Mouse (Mus musculus) neutrophil, adult 59 days (primary cell): ENCODE measurements around the gene Hist1h4b. TPM values are rescaled to one million over a fixed set of nuclear protein-coding genes. Genes with fewer than 3 reads are reported as not detected.

Experiments used
- total RNA-seq, 2 experiments: library from RNA; stranded (reverse); gene quantifications; 1 replicate in 1 of 2; 2 replicates in 1 of 2; pipeline ENCODE4 v1.2.4; 2023

Hist1h4b gene
- total RNA-seq = 100 to 1,000 TPM; 569 to 600 TPM

GRCm38 (mm10) chr13:23756790-23757189 is at the start of gene Hist1h4b:
Gene Hist1h4b (plus strand): TSS chr13:23757013.

DNA sequence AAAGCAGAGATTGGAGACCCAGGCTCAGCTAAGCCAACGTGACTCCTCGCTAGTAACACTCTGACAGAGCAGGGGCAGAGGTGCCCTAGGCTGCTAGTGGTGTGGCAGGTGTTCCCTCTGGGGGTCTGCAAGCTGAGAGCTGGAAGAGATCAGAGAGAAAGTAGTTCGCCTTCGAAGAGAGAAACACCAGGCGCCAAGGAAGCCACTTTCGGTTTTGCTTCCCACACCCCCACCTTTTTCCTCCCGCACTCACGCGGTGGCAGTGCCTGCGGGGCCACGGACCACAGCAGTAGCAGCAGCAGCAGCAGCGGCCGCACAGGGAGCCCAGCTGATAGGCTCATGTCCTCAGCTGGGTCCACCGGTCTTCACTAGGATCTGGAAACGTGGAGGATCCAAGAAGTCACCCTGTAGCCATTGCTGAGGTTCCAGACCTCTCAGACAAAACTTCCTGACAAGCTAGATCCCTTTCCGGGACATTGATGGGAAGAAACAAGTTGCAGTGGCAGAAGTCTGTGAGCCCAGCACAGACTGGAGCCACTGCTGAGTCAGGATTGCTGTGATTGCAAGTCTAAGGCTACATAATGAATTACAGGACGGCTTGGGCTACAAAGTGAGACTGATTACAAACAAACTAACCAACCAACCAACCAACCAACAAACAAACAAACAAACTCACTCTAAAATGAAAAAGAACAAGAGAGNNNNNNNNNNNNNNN is 46.3 kb upstream of the Hist1h4b start, which contains the start of gene Hfe:
Gene Hfe, minus strand, starts transcription at position 481 of the 716 bp plus-strand sequence.

DNA sequence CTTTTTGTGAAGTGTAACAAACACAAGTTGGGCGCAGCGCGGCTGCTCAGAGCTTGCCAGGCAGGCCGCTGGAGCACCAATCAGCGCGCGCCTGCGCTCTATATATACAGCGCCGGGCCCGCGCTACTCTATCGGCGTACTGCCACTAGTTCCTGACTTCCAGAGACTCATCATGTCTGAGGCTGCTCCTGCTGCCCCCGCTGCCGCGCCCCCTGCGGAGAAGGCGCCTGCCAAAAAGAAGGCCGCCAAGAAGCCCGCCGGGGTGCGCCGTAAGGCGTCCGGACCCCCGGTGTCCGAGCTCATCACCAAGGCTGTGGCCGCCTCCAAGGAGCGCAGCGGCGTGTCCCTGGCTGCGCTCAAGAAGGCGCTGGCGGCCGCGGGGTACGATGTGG is 18.1 kb upstream of the Hist1h4b start, which contains the start of gene Hist1h1c:
Gene Hist1h1c, plus strand, starts transcription at position 132 of the 392 bp plus-strand sequence.

DNA sequence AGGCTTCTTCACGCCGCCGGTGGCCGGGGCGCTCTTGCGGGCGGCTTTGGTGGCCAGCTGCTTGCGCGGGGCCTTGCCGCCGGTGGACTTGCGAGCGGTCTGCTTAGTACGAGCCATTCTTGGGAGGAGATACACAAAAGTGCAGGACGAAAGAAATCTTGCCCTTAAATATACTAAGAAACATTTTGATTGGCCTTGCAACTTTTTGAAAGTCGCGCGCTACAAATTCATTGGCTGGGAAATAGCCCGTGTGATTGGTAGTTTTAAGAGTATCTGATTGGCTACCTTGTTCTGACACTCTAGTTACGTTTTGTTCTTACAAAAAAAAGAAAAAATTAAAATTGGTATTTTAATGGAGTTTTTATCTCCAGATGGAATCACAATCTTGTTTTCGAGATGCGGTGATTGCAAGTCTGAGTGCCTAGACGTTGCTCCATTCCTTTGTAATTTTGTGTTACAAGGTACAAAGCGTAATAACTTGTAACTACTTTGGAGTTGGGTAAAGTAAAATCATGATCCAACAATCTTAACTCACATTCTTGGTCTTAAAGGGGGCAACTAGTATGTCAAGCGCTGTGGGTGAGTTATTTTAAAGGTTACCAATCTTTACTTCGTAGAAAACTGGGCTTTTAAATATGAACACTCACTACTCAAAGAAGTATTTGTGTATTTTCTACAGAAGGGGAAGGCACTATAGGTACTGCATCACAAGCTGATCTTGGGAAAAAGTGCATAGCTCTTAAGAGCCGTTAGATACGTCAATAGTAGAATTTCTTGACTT is 11.2 kb upstream of the Hist1h4b start, which contains the start of gene Hist1h3c:
Gene Hist1h3c, minus strand, starts transcription at position 222 of the 781 bp plus-strand sequence.

GRCm38 (mm10) chr13:23746201-23747080 is 10.4 kb upstream of the Hist1h4b start, which contains the start of gene Hist1h2bb:
Gene Hist1h2bb (plus strand): TSS chr13:23746734.

DNA sequence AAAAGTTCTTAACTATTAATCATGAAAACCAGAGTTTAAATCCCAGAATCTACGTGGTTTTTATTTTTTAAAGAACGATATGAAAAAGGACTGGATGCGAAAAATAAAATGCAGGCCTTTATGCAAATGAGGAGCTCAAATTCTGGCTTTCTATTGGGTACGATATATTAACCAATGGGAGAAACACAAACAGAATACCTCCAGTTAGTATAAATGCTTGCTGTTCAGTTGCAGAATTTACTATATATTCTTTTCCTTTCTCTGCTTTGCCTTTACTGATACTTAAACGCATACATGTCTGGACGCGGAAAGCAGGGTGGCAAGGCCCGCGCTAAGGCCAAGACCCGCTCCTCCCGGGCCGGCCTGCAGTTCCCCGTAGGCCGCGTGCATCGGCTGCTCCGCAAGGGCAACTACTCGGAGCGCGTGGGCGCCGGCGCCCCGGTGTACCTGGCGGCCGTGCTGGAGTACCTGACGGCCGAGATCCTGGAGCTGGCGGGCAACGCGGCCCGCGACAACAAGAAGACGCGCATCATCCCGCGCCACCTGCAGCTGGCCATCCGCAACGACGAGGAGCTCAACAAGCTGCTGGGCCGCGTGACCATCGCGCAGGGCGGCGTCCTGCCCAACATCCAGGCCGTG is 5.9 kb upstream of the Hist1h4b start, which contains the start of gene Hist1h2ab:
Gene Hist1h2ab, plus strand, starts transcription at position 288 of the 639 bp plus-strand sequence.

GRCm38 (mm10) chr13:23752067-23752741 is 4.6 kb upstream of the Hist1h4b start, which contains the start of gene Hist1h3b:
Gene Hist1h3b (plus strand): TSS chr13:23752267.

GRCm38 (mm10) chr13:23760972-23761864 is 4.4 kb downstream of the Hist1h4b start, which contains the start of gene Hist1h4a:
Gene Hist1h4a (minus strand): TSS chr13:23761230.

DNA sequence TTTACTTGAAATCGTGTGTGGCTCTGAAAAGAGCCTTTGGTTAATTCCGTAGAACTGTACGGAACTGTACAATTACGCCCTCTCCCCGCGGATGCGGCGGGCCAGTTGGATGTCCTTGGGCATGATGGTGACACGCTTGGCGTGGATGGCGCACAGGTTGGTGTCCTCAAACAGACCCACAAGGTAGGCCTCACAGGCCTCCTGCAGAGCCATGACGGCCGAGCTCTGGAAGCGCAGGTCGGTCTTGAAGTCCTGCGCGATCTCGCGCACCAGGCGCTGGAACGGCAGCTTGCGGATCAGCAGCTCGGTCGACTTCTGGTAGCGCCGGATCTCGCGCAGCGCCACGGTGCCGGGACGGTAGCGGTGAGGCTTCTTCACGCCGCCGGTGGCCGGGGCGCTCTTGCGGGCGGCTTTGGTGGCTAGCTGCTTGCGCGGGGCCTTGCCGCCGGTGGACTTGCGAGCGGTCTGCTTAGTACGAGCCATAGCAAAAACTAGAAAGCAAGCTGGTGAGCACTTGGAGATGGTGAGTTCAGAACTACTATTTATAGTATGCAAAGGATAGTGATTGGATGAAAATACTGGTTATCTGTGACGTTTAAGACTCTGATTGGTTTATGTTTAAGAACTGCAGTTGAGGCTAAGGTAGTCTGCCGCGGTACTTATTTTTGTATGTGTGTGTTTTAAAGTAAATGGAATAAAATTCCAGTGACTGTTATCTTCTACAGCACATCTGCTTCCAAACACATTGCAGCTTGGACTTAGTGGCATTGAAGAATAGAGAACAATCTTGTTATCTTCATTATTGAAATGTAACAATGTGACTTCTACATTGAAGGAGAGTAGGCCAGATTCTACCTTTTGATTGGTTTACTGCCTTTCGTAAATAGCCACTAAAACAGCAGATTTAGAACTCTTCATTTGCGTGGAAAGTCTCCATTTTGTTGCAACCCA is 5.3 kb downstream of the Hist1h4b start, which contains the start of gene Hist1h3a:
Gene Hist1h3a, minus strand, starts transcription at position 516 of the 951 bp plus-strand sequence.

DNA sequence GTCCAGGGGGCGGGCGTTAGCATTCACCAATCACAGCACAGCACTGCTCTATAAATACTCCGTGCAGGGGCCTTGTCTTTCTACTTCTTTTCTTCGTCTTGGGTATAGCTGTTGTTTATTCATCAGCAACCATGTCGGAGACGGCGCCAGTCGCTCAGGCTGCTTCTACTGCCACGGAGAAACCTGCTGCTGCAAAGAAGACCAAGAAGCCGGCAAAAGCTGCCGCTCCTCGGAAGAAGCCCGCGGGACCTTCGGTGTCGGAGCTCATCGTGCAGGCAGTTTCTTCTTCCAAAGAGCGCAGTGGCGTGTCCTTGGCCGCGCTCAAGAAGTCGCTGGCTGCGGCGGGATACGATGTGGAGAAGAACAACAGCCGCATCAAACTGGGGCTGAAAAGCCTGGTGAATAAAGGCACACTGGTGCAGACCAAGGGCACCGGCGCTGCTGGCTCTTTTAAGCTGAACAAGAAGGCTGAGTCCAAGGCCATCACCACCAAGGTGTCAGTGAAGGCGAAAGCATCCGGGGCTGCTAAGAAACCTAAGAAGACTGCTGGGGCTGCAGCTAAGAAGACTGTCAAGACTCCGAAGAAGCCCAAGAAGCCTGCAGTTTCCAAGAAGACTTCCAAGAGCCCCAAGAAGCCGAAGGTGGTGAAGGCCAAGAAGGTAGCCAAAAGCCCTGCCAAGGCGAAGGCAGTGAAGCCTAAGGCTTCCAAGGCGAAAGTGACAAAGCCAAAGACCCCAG is 6.9 kb downstream of the Hist1h4b start, which contains the start of gene Hist1h1a:
Gene Hist1h1a, plus strand, starts transcription at position 81 of the 738 bp plus-strand sequence.

GRCm38 (mm10) chr13:23769613-23770012 is 12.8 kb downstream of the Hist1h4b start, which contains the start of gene Trim38:
Gene Trim38 (plus strand): TSS chr13:23769913.

GRCm38 (mm10) chr13:23806422-23807052 is 49.7 kb downstream of the Hist1h4b start, which contains the start of gene Slc17a2:
Gene Slc17a2 (plus strand): TSS chr13:23806993.

Other genes with a start within 250 kb of the Hist1h4b start
- 1,000 to 10,000 TPM; 1,672 to 1,684 TPM for gene Hist1h4h, start 226.0 kb upstream of the Hist1h4b start, total RNA-seq
- 1,000 to 10,000 TPM; 1,080 to 1,089 TPM for gene Hist1h2af, start 223.1 kb upstream of the Hist1h4b start, total RNA-seq
- gene Hist1h3g, start 221.6 kb upstream of the Hist1h4b start, total RNA-seq = 100 to 1,000 TPM; 354 to 358 TPM
- gene Hist1h2bh, start 213.6 kb upstream of the Hist1h4b start, total RNA-seq = 100 to 1,000 TPM; 133 to 136 TPM
- gene Hist1h3f, start 213.0 kb upstream of the Hist1h4b start, total RNA-seq = 100 to 1,000 TPM; 457 to 468 TPM
- 1,000 to 10,000 TPM; 2,366 to 2,514 TPM for gene Hist1h4f, start 205.4 kb upstream of the Hist1h4b start, total RNA-seq
- gene Hist1h1d, start 203.8 kb upstream of the Hist1h4b start, total RNA-seq = 100 to 1,000 TPM; 108 to 121 TPM
- 100 to 1,000 TPM; 839 to 947 TPM for gene Hist1h3e, start 194.6 kb upstream of the Hist1h4b start, total RNA-seq
- gene Hist1h2ae, start 185.8 kb upstream of the Hist1h4b start, total RNA-seq = 100 to 1,000 TPM; 191 to 199 TPM
- 1,000 to 10,000 TPM; 1,545 to 1,845 TPM for gene Hist1h2bg, start 185.6 kb upstream of the Hist1h4b start, total RNA-seq
- 1,000 to 10,000 TPM; 1,042 to 1,254 TPM for gene Hist1h2bf, start 182.8 kb upstream of the Hist1h4b start, total RNA-seq
- 100 to 1,000 TPM; 115 to 121 TPM for gene Hist1h2ad, start 182.6 kb upstream of the Hist1h4b start, total RNA-seq
- gene Hist1h3d, start 181.2 kb upstream of the Hist1h4b start, total RNA-seq = 100 to 1,000 TPM; 147 to 159 TPM
- gene Hist1h4d, start 175.4 kb upstream of the Hist1h4b start, total RNA-seq = 100 to 1,000 TPM; 726 to 742 TPM
- gene Hist1h2be, start 135.9 kb upstream of the Hist1h4b start, total RNA-seq = 100 to 1,000 TPM; 103 to 111 TPM
- 100 to 1,000 TPM; 779 TPM for gene Hist1h1e, start 134.5 kb upstream of the Hist1h4b start, total RNA-seq
- gene Hist1h2ac, start 73.1 kb upstream of the Hist1h4b start, total RNA-seq = 10 to 100 TPM; 48.0 to 51.5 TPM
- gene Hist1h2bc, start 72.8 kb upstream of the Hist1h4b start, total RNA-seq = 100 to 1,000 TPM in 1 of 2 experiments, 10 to 100 TPM in 1; 97.4 to 109 TPM
- gene Hist1h1t, start 61.2 kb upstream of the Hist1h4b start, total RNA-seq = 1 to 10 TPM in 1 of 2 experiments, under 1 TPM in 1; 0.86 to 1.1 TPM
- gene Hist1h4c, start 58.6 kb upstream of the Hist1h4b start, total RNA-seq = 100 to 1,000 TPM; 391 to 419 TPM
- 1 to 10 TPM; 4.2 to 6.6 TPM for gene Hfe, start 46.2 kb upstream of the Hist1h4b start, total RNA-seq
- 1,000 to 10,000 TPM; 1,619 to 1,663 TPM for gene Hist1h1c, start 18.2 kb upstream of the Hist1h4b start, total RNA-seq
- 100 to 1,000 TPM; 617 to 658 TPM for gene Hist1h3c, start 11.4 kb upstream of the Hist1h4b start, total RNA-seq
- 100 to 1,000 TPM; 868 to 875 TPM for gene Hist1h2bb, start 10.3 kb upstream of the Hist1h4b start, total RNA-seq
- gene Hist1h2ab, start 5.9 kb upstream of the Hist1h4b start, total RNA-seq = 1,000 to 10,000 TPM; 1,294 to 1,569 TPM
- 1,000 to 10,000 TPM; 1,352 to 1,548 TPM for gene Hist1h3b, start 4.7 kb upstream of the Hist1h4b start, total RNA-seq
- gene Hist1h4a, start 4.2 kb downstream of the Hist1h4b start, total RNA-seq = 100 to 1,000 TPM; 541 to 562 TPM
- gene Hist1h3a, start 5.4 kb downstream of the Hist1h4b start, total RNA-seq = 1,000 to 10,000 TPM in 1 of 2 experiments, 100 to 1,000 TPM in 1; 878 to 1,040 TPM
- gene Hist1h1a, start 6.7 kb downstream of the Hist1h4b start, total RNA-seq = 100 to 1,000 TPM; 455 to 460 TPM
- gene Trim38, start 12.9 kb downstream of the Hist1h4b start, total RNA-seq = not detected
- not detected for gene Slc17a2, start 50.0 kb downstream of the Hist1h4b start, total RNA-seq
- not detected for gene Slc17a3, start 82.4 kb downstream of the Hist1h4b start, total RNA-seq
- gene Slc17a1, start 110.7 kb downstream of the Hist1h4b start, total RNA-seq = not detected
- gene Slc17a4, start 158.0 kb downstream of the Hist1h4b start, total RNA-seq = not detected
- gene Hist1h2ba, start 177.1 kb downstream of the Hist1h4b start, total RNA-seq = not detected
- gene Hist1h2aa, start 177.4 kb downstream of the Hist1h4b start, total RNA-seq = not detected
- gene Scgn, start 234.2 kb downstream of the Hist1h4b start, total RNA-seq = not detected